Mouse (Mus musculus) neural tube, embryonic 12.5 days (tissue): ENCODE measurements around the gene Hnrnpul2. TPM values are rescaled to one million over a fixed set of nuclear protein-coding genes. Genes with fewer than 3 reads are reported as not detected.

ENCODE experiments used
- ATAC-seq: fragments of 200-750 bp; cut with Nextera tagmentation; 2 replicates; pipeline ENCODE4 v1.8.0; 2017; ENCODE audit warnings: low read depth, mild to moderate bottlenecking, moderate TSS enrichment, moderate library complexity; ENCODE audit not compliant: low FRiP score
- H3K27ac ChIP-seq: fragments of 300-500 bp; sonication (generic); 2 replicates; pipeline ENCODE4 v1.5.1; 2016
- H3K27me3 ChIP-seq: fragments of 300-500 bp; sonication (generic); replicated peaks from 2 replicates; pipeline ENCODE4 v1.6.1; 2016; ENCODE audit warnings: mild to moderate bottlenecking
- H3K36me3 ChIP-seq: fragments of 300-500 bp; sonication (generic); 2 replicates; pipeline ENCODE4 v1.6.1; 2016; ENCODE audit warnings: mild to moderate bottlenecking
- H3K4me1 ChIP-seq: fragments of 300-500 bp; sonication (generic); 2 replicates; pipeline ENCODE4 v1.6.1; 2016
- H3K4me2 ChIP-seq: fragments of 300-500 bp; sonication (generic); replicated peaks from 2 replicates; pipeline ENCODE4 v1.6.1; 2016; ENCODE audit warnings: mild to moderate bottlenecking
- H3K4me3 ChIP-seq: fragments of 300-500 bp; sonication (generic); 2 replicates; pipeline ENCODE4 v1.5.1; 2016
- H3K9ac ChIP-seq: fragments of 300-500 bp; sonication (generic); 2 replicates; pipeline ENCODE4 v1.6.1; 2016; ENCODE audit warnings: mild to moderate bottlenecking
- H3K9me3 ChIP-seq: fragments of 300-500 bp; sonication (generic); 2 replicates; pipeline ENCODE4 v1.6.1; 2016; ENCODE audit warnings: mild to moderate bottlenecking
- WGBS: fragments of 180-500 bp; shearing (Covaris S2); methylation state at CpG from one replicate; pipeline ENCODE4 v1.1.7; 2016; 5-methylcytosine and 5-hydroxymethylcytosine counted together
- polyA plus RNA-seq: library from polyadenylated mRNA; unstranded; fragments of >200 nt; fragmentation: Nextera tagmentation; extraction: Ambion mirVana; gene quantifications from 2 replicates; pipeline ENCODE4 v1.2.1, GENCODE M21; 2016

Gene Hnrnpul2
- polyA plus RNA-seq, 1 experiment from 2014 or later = 5.7 TPM

DNA sequence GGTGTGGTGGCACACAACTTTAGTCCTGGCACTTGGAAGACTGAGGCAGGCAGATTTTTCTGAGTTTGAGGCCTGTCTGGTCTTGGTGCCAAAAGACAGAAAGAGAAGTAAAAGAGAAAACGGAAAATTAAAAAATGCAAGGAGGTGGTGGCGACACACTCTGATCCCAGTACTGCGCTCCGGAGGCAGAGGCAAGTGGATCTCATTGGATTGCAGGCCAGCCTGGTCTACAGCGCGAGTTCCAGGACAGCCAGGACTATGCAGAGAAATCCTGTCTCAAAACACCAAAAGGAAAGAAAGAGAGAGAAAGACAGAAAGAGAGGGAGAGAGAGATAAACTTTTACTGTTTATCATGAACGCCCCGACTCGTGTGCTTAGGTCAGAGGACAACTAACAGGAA is 51.0 kb downstream of the Hnrnpul2 start:
- peak; percentile 51 for ATAC-seq
- Histone ChIP-seq H3K27me3 (no peaks in the 10 kb centered on the region), H3K9ac (peak overlapping the region; percentile 96), H3K4me2 (peak overlapping the region; percentile 92), H3K4me1 (peaks cover 9% of the 10 kb centered on the region), H3K4me3 (peak overlapping the region; percentile 79), H3K9me3 (no peaks in the 10 kb centered on the region), H3K36me3 (peaks cover 27% of the 10 kb centered on the region), H3K27ac (peak overlapping the region; percentile 23; the same call in 1 of the 2 replicates)
- 64% methylated on average over 9 of the region's 9 CpGs for WGBS

- ATAC-seq = peak; percentile 97
- peak within 1 kb of the TSS; percentile 92 for H3K4me2 ChIP-seq
- H3K36me3 ChIP-seq = peaks cover 33% of the 10 kb centered on the region
- WGBS = under 1% methylated on average over 59 of the region's 59 CpGs
- H3K27ac ChIP-seq = peak within 1 kb of the TSS; percentile 33; the same call in 1 of the 2 replicates
- peak within 1 kb of the TSS; percentile 79 for H3K4me3 ChIP-seq
- H3K4me1 ChIP-seq = peaks cover 9% of the 10 kb centered on the region
- H3K9me3 ChIP-seq = no peaks in the 10 kb centered on the region
- no peaks in the 10 kb centered on the region for H3K27me3 ChIP-seq
- H3K9ac ChIP-seq = peak within 1 kb of the TSS; percentile 96
Observed at GRCm38 (mm10) chr19:8871267-8872186, 51.7 kb downstream of the Hnrnpul2 start, which contains the start of gene Ubxn1. TSS of gene Ubxn1 (plus strand) at chr19:8871496.

DNA sequence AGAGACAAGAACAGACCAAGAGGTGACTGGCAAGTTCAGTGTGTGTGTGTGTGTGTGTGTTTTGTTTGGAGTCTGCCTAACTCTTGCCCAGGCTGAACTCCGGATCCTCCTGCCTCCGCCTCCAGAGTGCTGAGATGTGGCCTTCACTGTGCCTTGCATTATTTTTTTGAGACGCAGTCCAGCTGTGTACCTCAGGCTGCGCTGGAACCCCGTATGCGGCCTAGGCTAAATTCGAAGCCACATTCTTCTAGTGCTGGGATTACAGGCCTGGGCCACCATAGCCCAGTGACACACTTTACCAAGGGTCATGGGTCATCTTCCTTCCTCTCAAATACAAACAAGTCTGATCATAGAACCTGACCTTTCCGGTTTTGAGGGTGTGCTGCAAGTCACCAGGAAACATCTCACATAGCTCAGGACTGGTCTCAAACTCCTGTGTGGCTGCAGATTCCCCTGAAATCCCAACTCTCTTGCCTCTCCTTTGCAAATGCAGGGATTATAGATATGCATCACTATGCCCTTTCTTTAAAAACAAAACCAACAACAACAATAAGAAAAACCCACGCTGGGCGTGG is 52.5 kb downstream of the Hnrnpul2 start:
- Histone ChIP-seq H3K9me3 (no peaks in the 10 kb centered on the region), H3K36me3 (peaks cover 39% of the 10 kb centered on the region), H3K4me1 (peaks cover 9% of the 10 kb centered on the region), H3K27me3 (no peaks in the 10 kb centered on the region), H3K4me3 (peak overlapping the region; percentile 79), H3K27ac (0 out of 2 replicates have a peak overlapping the region, but pooled peaks have one; percentile 33), H3K9ac (peak overlapping the region; percentile 96), H3K4me2 (peak overlapping the region; percentile 92)
- no peak for ATAC-seq
- WGBS = 81% methylated on average over 10 of the region's 10 CpGs

DNA sequence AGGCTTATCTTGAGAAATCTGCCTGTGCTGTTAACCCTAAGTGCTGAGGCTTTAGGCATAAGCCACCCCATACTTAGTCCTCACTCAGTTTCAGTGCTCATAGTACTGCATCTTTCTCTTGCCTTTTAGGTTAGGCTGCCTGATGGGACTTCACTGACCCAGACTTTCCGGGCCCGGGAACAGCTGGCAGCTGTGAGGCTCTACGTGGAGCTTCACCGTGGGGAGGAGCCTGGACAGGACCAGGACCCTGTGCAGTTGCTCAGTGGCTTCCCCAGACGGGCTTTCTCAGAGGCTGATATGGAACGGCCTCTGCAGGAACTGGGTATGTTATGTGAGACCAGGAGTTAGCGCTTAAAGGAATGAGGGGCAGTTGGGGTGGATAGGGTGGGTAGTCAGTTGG is 55.2 kb downstream of the Hnrnpul2 start:
- ATAC-seq = no peak
- H3K36me3 ChIP-seq = peaks cover 39% of the 10 kb centered on the region

DNA sequence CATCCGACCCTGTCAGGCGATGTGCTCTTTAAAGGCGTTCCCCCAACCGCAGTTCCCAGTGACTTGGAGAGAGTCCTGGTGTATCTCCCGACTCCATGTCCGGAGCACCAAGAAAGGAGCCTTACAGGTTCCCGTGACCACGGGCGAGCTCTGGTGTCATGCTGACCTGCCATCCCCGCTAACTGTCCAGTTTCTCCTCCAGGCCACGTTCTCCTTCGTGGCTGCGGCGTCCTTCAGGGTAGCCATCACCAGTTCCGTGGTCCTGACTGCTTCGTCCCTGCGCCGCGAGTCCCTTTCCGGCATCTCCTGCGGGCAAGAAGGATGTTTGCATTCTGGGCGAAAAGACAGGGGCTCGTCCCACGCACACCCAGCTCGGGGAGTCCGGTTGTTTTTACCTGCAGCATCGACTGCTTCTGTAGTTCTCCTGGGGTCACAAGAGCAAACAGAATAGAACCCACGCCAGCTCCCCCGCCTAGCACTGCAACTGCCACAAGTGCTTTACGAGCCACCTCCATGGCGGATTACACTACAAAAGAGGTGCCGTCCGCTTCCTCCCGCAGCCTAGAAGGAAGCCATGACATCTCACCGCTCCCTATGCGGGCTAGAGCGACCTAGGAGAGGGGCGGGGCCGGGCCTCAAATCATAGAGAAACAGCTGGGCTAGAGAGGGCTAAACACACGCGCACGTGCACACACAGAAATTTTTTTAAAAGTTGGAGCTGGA is 60.7 kb downstream of the Hnrnpul2 start, which contains the start of gene Uqcc3:
Gene Uqcc3 (minus strand): TSS at position 613 of the 723 bp plus-strand sequence.
- peak within 1 kb of the TSS; percentile 64 for H3K4me3 ChIP-seq
- H3K4me2 ChIP-seq = peak within 1 kb of the TSS; percentile 77
- H3K9ac ChIP-seq = peak within 1 kb of the TSS; percentile 86
- 0 out of 2 replicates have a peak, but pooled peaks cover 9% of the 10 kb centered on the region for H3K4me1 ChIP-seq
- no peaks in the 10 kb centered on the region for H3K9me3 ChIP-seq
- ATAC-seq = peak; percentile 98
- H3K27me3 ChIP-seq = no peaks in the 10 kb centered on the region
- under 1% methylated on average over 42 of the region's 42 CpGs for WGBS
- H3K27ac ChIP-seq = peak within 1 kb of the TSS; percentile 23; the same call in 1 of the 2 replicates
- H3K36me3 ChIP-seq = peaks cover 16% of the 10 kb centered on the region

More for the DNA sequence above, 55.2 kb downstream of the Hnrnpul2 start:
- no peaks in the 10 kb centered on the region for H3K9me3 ChIP-seq
- 94% methylated on average over 7 of the region's 7 CpGs for WGBS
- no peak overlapping the region for H3K27ac ChIP-seq
- H3K4me2 ChIP-seq = no peak overlapping the region
- no peaks in the 10 kb centered on the region for H3K27me3 ChIP-seq
- peaks cover 15% of the 10 kb centered on the region for H3K4me1 ChIP-seq
- H3K9ac ChIP-seq = no peak overlapping the region
- H3K4me3 ChIP-seq = no peak overlapping the region

DNA sequence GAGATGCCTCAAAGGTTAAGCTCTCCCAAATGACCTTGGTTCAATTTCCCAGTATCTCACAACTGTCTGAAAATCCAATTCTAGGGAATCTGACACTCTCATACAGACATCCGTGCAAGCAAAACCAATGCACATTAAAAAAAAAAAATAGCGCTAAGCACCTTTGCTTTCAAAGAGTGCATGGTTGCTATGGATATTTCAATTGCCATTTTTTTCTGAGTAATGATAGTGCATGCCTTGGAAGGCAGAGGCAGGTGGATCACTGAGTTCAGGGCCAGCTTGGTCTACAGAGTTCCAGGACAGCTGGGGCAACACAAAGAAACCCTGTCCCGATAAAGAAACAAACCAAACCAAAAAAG is 61.2 kb downstream of the Hnrnpul2 start:
- H3K36me3 ChIP-seq = peaks cover 10% of the 10 kb centered on the region
- 29% methylated on average over 3 of the region's 3 CpGs for WGBS
- H3K27me3 ChIP-seq = no peaks in the 10 kb centered on the region
- ATAC-seq = no peak; the same call in 1 of the 2 replicates
- H3K9ac ChIP-seq = no peak overlapping the region
- H3K27ac ChIP-seq = no peak overlapping the region; the same call in 1 of the 2 replicates
- peak overlapping the region; percentile 64 for H3K4me3 ChIP-seq
- 0 out of 2 replicates have a peak, but pooled peaks cover 9% of the 10 kb centered on the region for H3K4me1 ChIP-seq
- no peaks in the 10 kb centered on the region for H3K9me3 ChIP-seq
- peak overlapping the region; percentile 77 for H3K4me2 ChIP-seq

- H3K4me1 ChIP-seq = peaks cover 17% of the 10 kb centered on the region
- H3K9ac ChIP-seq = no peak within 1 kb of the TSS
- no peak for ATAC-seq
- no peaks in the 10 kb centered on the region for H3K36me3 ChIP-seq
- H3K4me2 ChIP-seq = no peak within 1 kb of the TSS
- 73% methylated on average over 3 of the region's 3 CpGs for WGBS
- no peak within 1 kb of the TSS for H3K27ac ChIP-seq
- no peaks in the 10 kb centered on the region for H3K27me3 ChIP-seq
- H3K9me3 ChIP-seq = no peaks in the 10 kb centered on the region
- no peak within 1 kb of the TSS for H3K4me3 ChIP-seq
Observed at GRCm38 (mm10) chr19:8883616-8884015, 63.8 kb downstream of the Hnrnpul2 start, which contains the start of the genes Lbhd1 and Gm49403. TSS of gene Lbhd1 (plus strand) at chr19:8883732. TSS of gene Gm49403 (plus strand) at chr19:8883930.

Other genes with a start within 250 kb of the Hnrnpul2 start
- 0.62 and 0.83 TPM in 2 replicates for gene Slc22a8, start 228.8 kb upstream of the Hnrnpul2 start, polyA plus RNA-seq
- gene Slc22a6, start 202.0 kb upstream of the Hnrnpul2 start, polyA plus RNA-seq = 2.0 and 2.5 TPM in 2 replicates
- 0.17 and 0.20 TPM in 2 replicates for gene Chrm1, start 156.2 kb upstream of the Hnrnpul2 start, polyA plus RNA-seq
- 144 and 147 TPM in 2 replicates for gene Slc3a2, start 96.6 kb upstream of the Hnrnpul2 start, polyA plus RNA-seq
- gene Wdr74, start 84.2 kb upstream of the Hnrnpul2 start, polyA plus RNA-seq = 83.5 and 85.1 TPM in 2 replicates
- 2.3 and 3.6 TPM in 2 replicates for gene 1700092M07Rik, start 79.3 kb upstream of the Hnrnpul2 start, polyA plus RNA-seq
- 129 TPM in 2 replicates for gene Stx5a, start 78.6 kb upstream of the Hnrnpul2 start, polyA plus RNA-seq
- gene Nxf1, start 62.9 kb upstream of the Hnrnpul2 start, polyA plus RNA-seq = 186 and 216 TPM in 2 replicates
- gene Tmem223, start 49.0 kb upstream of the Hnrnpul2 start, polyA plus RNA-seq = 199 and 210 TPM in 2 replicates
- 37.2 and 39.0 TPM in 2 replicates for gene Tmem179b, start 45.5 kb upstream of the Hnrnpul2 start, polyA plus RNA-seq
- gene Taf6l, start 33.6 kb upstream of the Hnrnpul2 start, polyA plus RNA-seq = 29.9 and 34.4 TPM in 2 replicates
- 152 and 158 TPM in 2 replicates for gene Polr2g, start 21.4 kb upstream of the Hnrnpul2 start, polyA plus RNA-seq
- gene Zbtb3, start 17.5 kb upstream of the Hnrnpul2 start, polyA plus RNA-seq = 7.2 and 7.5 TPM in 2 replicates
- 55.2 and 57.7 TPM in 2 replicates for gene Ttc9c, start 677 bp upstream of the Hnrnpul2 start, polyA plus RNA-seq
- 0.45 TPM in 1 of 2 replicates, not detected in the other for gene AC129217.1, start 9.8 kb downstream of the Hnrnpul2 start, polyA plus RNA-seq
- gene Bscl2, start 17.5 kb downstream of the Hnrnpul2 start, polyA plus RNA-seq = 66.1 and 68.5 TPM in 2 replicates
- 203 and 211 TPM in 2 replicates for gene Gng3, start 19.2 kb downstream of the Hnrnpul2 start, polyA plus RNA-seq
- 0.47 and 0.56 TPM in 2 replicates for gene Lrrn4cl, start 30.8 kb downstream of the Hnrnpul2 start, polyA plus RNA-seq
- 186 and 193 TPM in 2 replicates for gene Ubxn1, start 51.5 kb downstream of the Hnrnpul2 start, polyA plus RNA-seq
- 62.2 and 66.0 TPM in 2 replicates for gene Uqcc3, start 60.9 kb downstream of the Hnrnpul2 start, polyA plus RNA-seq
- gene Lbhd1, start 63.7 kb downstream of the Hnrnpul2 start, polyA plus RNA-seq = 63.3 and 89.5 TPM in 2 replicates
- not detected in 2 replicates for gene Gm49403, start 63.9 kb downstream of the Hnrnpul2 start, polyA plus RNA-seq
- 82.0 and 98.5 TPM in 2 replicates for gene 1810009A15Rik, start 68.8 kb downstream of the Hnrnpul2 start, polyA plus RNA-seq
- gene Gm49416, start 68.9 kb downstream of the Hnrnpul2 start, polyA plus RNA-seq = not detected in 2 replicates
- 43.6 and 47.3 TPM in 2 replicates for gene Ints5, start 73.0 kb downstream of the Hnrnpul2 start, polyA plus RNA-seq
- gene Ganab, start 78.1 kb downstream of the Hnrnpul2 start, polyA plus RNA-seq = 116 and 119 TPM in 2 replicates
- 84.2 and 91.5 TPM in 2 replicates for gene B3gat3, start 100.4 kb downstream of the Hnrnpul2 start, polyA plus RNA-seq
- gene Rom1, start 109.3 kb downstream of the Hnrnpul2 start, polyA plus RNA-seq = 2.1 and 2.3 TPM in 2 replicates
- 14.1 and 14.3 TPM in 2 replicates for gene Eml3, start 109.5 kb downstream of the Hnrnpul2 start, polyA plus RNA-seq
- gene Mta2, start 121.9 kb downstream of the Hnrnpul2 start, polyA plus RNA-seq = 175 and 177 TPM in 2 replicates
- gene Tut1, start 133.8 kb downstream of the Hnrnpul2 start, polyA plus RNA-seq = 32.5 and 34.6 TPM in 2 replicates
- gene Eef1g, start 147.0 kb downstream of the Hnrnpul2 start, polyA plus RNA-seq = 360 and 361 TPM in 2 replicates
- gene Ahnak, start 169.3 kb downstream of the Hnrnpul2 start, polyA plus RNA-seq = 5.0 and 6.3 TPM in 2 replicates